Mouse (Mus musculus) kidney, adult 2 months (tissue): Measurements from ENCODE around the gene Acot1.
"Not testable (repeated sequence)": the region's sequence is repeated elsewhere in the genome, so short reads cannot be mapped to it uniquely, and the experiment has no call there.

Experiments used
- CTCF ChIP-seq: fragments of 200-500 bp; conservative IDR thresholded peaks from 2 replicates; pipeline ENCODE4 v1.5.1; 2011; ENCODE audit warnings: low read depth, mild to moderate bottlenecking, control low read depth, low read length, moderate library complexity, mixed read lengths; ENCODE audit not compliant: insufficient read depth, insufficient read length
- POLR2A ChIP-seq: fragments of 200-500 bp; IDR thresholded peaks from one replicate; pipeline ENCODE4 v1.6.1; 2011; ENCODE audit warnings: low read depth, low read length, control low read depth

DNA sequence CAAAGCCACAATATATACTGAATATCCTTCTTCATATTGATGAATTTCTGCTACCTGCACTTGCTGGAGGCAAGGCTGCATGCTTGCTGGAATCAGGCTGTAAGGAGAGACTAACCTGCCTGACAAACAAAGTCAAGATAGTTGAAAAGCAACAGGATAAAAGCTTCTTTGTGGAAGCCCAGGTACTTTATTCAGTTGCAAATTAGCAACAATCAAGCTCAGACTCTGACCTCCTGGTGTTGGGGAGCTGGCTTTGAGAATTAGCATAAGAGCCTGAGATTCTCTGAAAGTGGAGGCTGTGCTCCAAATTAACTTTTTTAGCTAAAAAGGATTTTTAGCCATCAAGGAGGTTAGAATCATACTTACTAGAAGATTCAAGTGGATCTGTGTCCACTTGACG is 19.8 kb downstream of the Acot1 start:
- TF ChIP-seq CTCF, POLR2A: not testable (repeated sequence)
